Mouse (Mus musculus): ENCODE results near the gene Ddx6. TPM values are rescaled to one million over a fixed set of nuclear protein-coding genes. Genes with fewer than 3 reads are reported as not detected.
"Not testable (repeated sequence)": the region's sequence is repeated elsewhere in the genome, so short reads cannot be mapped to it uniquely, and the experiment has no call there.

Ddx6 gene
- polyA plus RNA-seq, 1 experiment from 2014 or later: 10.9 TPM

- Histone ChIP-seq H3K9me3 (replicated peaks) (no peaks in the 10 kb centered on the region), H3K4me2 (peak overlapping the region; percentile 72), H3K27ac (no peak overlapping the region), H3K4me1 (replicated peaks) (peaks cover 28% of the 10 kb centered on the region), H3K4me3 (peak overlapping the region; percentile 16), H3K36me3 (peaks cover 38% of the 10 kb centered on the region), H3K27me3 (no peaks in the 10 kb centered on the region), H3K9ac (no peak overlapping the region)
- WGBS: 36% methylated on average over 4 of the region's 4 CpGs
- ATAC-seq (replicated peaks; ENCODE audit: insufficient number of reproducible peaks, insufficient read depth, low FRiP score, low read depth): no peak
These were observed 2.6 kb downstream of the Ddx6 start for GRCm38 (mm10) chr9:44607306-44607705.

- no peaks in the 10 kb centered on the region for H3K27me3 ChIP-seq
- ATAC-seq (replicated peaks; ENCODE audit: insufficient number of reproducible peaks, insufficient read depth, low FRiP score, low read depth): no peak
- H3K4me2 ChIP-seq: no peak overlapping the region
- WGBS: 95% methylated on average over 25 of the region's 25 CpGs
- peaks cover 21% of the 10 kb centered on the region for H3K4me1 ChIP-seq (replicated peaks)
- H3K9ac ChIP-seq: no peak overlapping the region
- H3K27ac ChIP-seq: no peak overlapping the region
- H3K9me3 ChIP-seq (replicated peaks): no peaks in the 10 kb centered on the region
- no peak overlapping the region for H3K4me3 ChIP-seq
- H3K36me3 ChIP-seq: peaks cover 69% of the 10 kb centered on the region
These were observed 5.7 kb downstream of the Ddx6 start for GRCm38 (mm10) chr9:44610371-44610770.

DNA sequence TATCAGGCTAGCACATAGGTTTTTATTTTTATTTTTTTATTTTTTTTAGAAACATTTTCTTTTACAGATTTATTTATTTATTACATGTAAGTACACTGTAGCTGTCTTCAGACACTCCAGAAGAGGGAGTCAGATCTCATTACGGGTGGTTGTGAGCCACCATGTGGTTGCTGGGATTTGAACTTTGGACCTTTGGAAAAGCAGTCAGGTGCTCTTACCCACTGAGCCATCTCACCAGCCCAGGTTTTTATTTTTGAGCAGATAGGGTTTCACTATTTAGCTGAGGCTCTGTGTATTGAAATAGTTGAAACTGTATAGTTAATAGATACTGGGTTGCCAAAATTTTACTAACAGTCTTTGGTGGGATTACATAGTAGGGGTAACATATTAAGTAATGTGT, 8.4 kb downstream of the Ddx6 start:
- not testable (repeated sequence) for ATAC-seq (replicated peaks; ENCODE audit: insufficient number of reproducible peaks, insufficient read depth, low FRiP score, low read depth); H3K4me2 ChIP-seq; H3K4me1 ChIP-seq (replicated peaks); H3K9me3 ChIP-seq (replicated peaks); H3K27ac ChIP-seq; H3K9ac ChIP-seq; H3K4me3 ChIP-seq; H3K27me3 ChIP-seq
- 63% methylated on average over 1 of the region's 1 CpGs for WGBS
- peaks cover 88% of the 10 kb centered on the region for H3K36me3 ChIP-seq

DNA sequence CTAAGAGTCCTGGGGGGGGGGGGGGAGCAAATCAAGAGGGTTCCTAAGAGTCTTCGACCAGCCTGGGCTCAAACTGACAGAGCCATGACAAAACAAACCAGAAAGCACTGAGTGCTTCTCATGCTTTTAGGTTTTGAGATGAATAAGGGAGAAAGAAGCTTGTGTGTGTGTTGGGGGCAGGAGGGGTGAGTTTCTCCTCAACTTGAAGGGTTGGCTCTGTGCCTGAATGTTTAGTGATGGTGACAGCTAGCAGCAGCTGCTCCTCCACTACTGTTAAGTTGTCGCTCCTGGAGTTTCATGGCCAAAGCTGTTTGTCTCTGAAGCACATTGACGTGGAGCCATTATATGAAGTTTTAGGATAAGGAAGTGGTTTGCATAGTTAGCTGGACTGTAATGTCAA, 16.4 kb downstream of the Ddx6 start:
- no peak for ATAC-seq (replicated peaks; ENCODE audit: insufficient number of reproducible peaks, insufficient read depth, low FRiP score, low read depth)
- no peak overlapping the region for H3K27ac ChIP-seq
- no peaks in the 10 kb centered on the region for H3K27me3 ChIP-seq
- H3K9me3 ChIP-seq (replicated peaks): no peaks in the 10 kb centered on the region
- H3K36me3 ChIP-seq: peaks cover 82% of the 10 kb centered on the region
- no peak overlapping the region for H3K4me3 ChIP-seq
- H3K4me1 ChIP-seq (replicated peaks): peaks cover 10% of the 10 kb centered on the region
- 51% methylated on average over 3 of the region's 3 CpGs for WGBS
- no peak overlapping the region for H3K9ac ChIP-seq
- H3K4me2 ChIP-seq: no peak overlapping the region

DNA sequence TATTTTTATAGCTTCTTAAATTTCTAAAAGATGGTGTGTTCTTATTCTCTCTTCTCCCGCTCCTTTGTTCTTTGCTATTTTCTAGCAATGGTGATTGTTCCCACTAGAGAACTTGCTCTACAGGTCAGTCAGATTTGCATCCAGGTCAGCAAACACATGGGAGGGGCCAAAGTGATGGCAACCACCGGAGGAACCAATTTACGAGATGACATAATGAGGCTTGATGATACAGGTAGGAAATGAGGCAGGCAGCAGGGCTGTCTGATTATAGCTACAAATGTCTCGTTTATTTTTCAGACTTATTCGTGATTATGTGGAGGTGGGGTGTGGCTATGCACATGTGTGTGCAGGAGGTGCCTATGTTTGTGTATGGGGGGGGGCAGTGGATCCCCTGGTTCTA, 19.7 kb downstream of the Ddx6 start:
- Histone ChIP-seq H3K9ac (no peak overlapping the region), H3K4me2 (no peak overlapping the region), H3K4me1 (replicated peaks) (peaks cover 10% of the 10 kb centered on the region), H3K4me3 (no peak overlapping the region), H3K27me3 (no peaks in the 10 kb centered on the region), H3K9me3 (replicated peaks) (no peaks in the 10 kb centered on the region), H3K27ac (no peak overlapping the region), H3K36me3 (peaks cover 74% of the 10 kb centered on the region)
- WGBS: 81% methylated on average over 5 of the region's 5 CpGs
- ATAC-seq (replicated peaks; ENCODE audit: insufficient number of reproducible peaks, insufficient read depth, low FRiP score, low read depth): no peak

GRCm38 (mm10) chr9:44626268-44626667, 21.6 kb downstream of the Ddx6 start:
- no peak for ATAC-seq (replicated peaks; ENCODE audit: insufficient number of reproducible peaks, insufficient read depth, low FRiP score, low read depth)
- H3K9ac ChIP-seq: no peak overlapping the region

DNA sequence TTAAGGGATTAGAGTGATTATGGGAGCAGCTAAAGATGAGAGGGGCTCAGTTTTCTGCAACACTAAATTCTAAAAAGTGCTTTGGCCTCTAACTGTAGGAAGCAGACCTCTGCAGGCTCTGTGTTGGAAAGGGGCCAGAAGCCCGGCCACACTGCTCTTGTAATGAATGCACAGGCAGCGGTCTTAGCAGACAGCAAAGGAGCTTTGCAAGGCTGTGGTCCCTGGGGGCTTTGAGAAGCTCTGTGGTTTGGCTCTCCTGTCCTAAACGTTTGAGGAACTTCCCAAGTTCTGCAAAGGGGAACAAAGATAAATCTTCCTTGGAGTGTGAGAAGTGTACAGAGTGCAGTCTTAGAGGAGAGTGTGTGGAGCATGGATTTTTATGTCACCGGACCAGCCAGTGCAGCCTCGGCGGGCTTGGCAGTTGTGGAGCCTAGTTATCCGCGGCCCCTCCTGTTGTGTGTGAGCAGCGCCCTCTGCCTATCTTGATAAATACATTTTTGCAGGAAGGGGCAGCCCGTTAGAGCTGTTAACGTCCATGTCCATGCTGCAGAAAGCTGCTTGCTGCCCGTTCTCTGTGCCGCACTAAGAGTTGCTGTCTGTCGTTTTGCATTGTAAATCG, 33.0 kb downstream of the Ddx6 start:
- Histone ChIP-seq H3K9me3 (replicated peaks) (no peaks in the 10 kb centered on the region), H3K4me3 (no peak overlapping the region), H3K36me3 (peaks cover 59% of the 10 kb centered on the region), H3K27me3 (no peaks in the 10 kb centered on the region), H3K4me1 (replicated peaks) (peaks cover 5% of the 10 kb centered on the region; the same call in 1 of the 2 replicates), H3K27ac (no peak overlapping the region), H3K4me2 (no peak overlapping the region), H3K9ac (no peak overlapping the region)
- no peak for ATAC-seq (replicated peaks; ENCODE audit: insufficient number of reproducible peaks, insufficient read depth, low FRiP score, low read depth)
- 50% methylated on average over 15 of the region's 15 CpGs for WGBS

More at GRCm38 (mm10) chr9:44626268-44626667, 21.6 kb downstream of the Ddx6 start:
- no peaks in the 10 kb centered on the region for H3K27me3 ChIP-seq
- peaks cover 80% of the 10 kb centered on the region for H3K36me3 ChIP-seq
- H3K4me2 ChIP-seq: no peak overlapping the region
- 75% methylated on average over 5 of the region's 5 CpGs for WGBS
- H3K27ac ChIP-seq: no peak overlapping the region
- no peak overlapping the region for H3K4me3 ChIP-seq
- H3K4me1 ChIP-seq (replicated peaks): peaks cover 3% of the 10 kb centered on the region
- H3K9me3 ChIP-seq (replicated peaks): no peaks in the 10 kb centered on the region

- H3K27me3 ChIP-seq; H3K27ac ChIP-seq; H3K9ac ChIP-seq; H3K4me1 ChIP-seq (replicated peaks); H3K4me3 ChIP-seq; ATAC-seq (replicated peaks; ENCODE audit: insufficient number of reproducible peaks, insufficient read depth, low FRiP score, low read depth); H3K4me2 ChIP-seq; H3K9me3 ChIP-seq (replicated peaks): not testable (repeated sequence)
- peaks cover 49% of the 10 kb centered on the region for H3K36me3 ChIP-seq
- WGBS: 86% methylated on average over 9 of the region's 9 CpGs
These were observed 34.0 kb downstream of the Ddx6 start for GRCm38 (mm10) chr9:44638726-44639125.

GRCm38 (mm10) chr9:44640028-44640427, 35.3 kb downstream of the Ddx6 start:
- H3K27ac ChIP-seq; H3K9me3 ChIP-seq (replicated peaks); ATAC-seq (replicated peaks; ENCODE audit: insufficient number of reproducible peaks, insufficient read depth, low FRiP score, low read depth); H3K4me3 ChIP-seq; H3K27me3 ChIP-seq; H3K4me2 ChIP-seq; H3K9ac ChIP-seq; H3K4me1 ChIP-seq (replicated peaks): not testable (repeated sequence)
- WGBS: 56% methylated on average over 1 of the region's 1 CpGs
- H3K36me3 ChIP-seq: peaks cover 40% of the 10 kb centered on the region

- Histone ChIP-seq H3K36me3 (peaks cover 33% of the 10 kb centered on the region), H3K27me3 (no peaks in the 10 kb centered on the region), H3K9ac (no peak overlapping the region), H3K27ac (no peak overlapping the region), H3K4me1 (replicated peaks) (peaks cover 5% of the 10 kb centered on the region), H3K9me3 (replicated peaks) (no peaks in the 10 kb centered on the region), H3K4me2 (no peak overlapping the region), H3K4me3 (no peak overlapping the region)
- no peak for ATAC-seq (replicated peaks; ENCODE audit: insufficient number of reproducible peaks, insufficient read depth, low FRiP score, low read depth)
- WGBS: 86% methylated on average over 3 of the region's 3 CpGs
These were observed 36.1 kb downstream of the Ddx6 start for GRCm38 (mm10) chr9:44640646-44641357.

DNA sequence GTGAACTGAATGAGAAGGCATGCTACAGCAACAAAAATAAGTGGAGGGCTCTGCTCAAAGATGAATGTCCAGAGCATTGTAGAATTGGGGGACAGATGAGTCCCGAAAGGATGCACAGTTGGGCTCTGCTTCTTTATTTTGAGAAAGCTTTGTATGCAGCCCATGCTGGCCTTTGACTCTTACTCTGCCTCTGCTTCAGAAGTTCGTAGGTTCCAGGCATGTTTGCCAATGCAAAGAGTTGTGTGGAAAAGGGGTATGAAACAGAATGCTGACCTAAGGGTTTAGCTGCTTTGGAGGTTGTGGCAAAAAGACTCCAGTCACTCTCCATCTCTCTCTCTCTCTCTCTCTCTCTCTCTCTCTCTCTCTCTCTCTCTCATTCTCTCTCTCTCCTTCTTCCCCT, 36.9 kb downstream of the Ddx6 start:
- no peaks in the 10 kb centered on the region for H3K9me3 ChIP-seq (replicated peaks)
- peaks cover 25% of the 10 kb centered on the region for H3K36me3 ChIP-seq
- no peak for ATAC-seq (replicated peaks; ENCODE audit: insufficient number of reproducible peaks, insufficient read depth, low FRiP score, low read depth)
- no peak overlapping the region for H3K27ac ChIP-seq
- H3K27me3 ChIP-seq: no peaks in the 10 kb centered on the region
- no peak overlapping the region for H3K9ac ChIP-seq
- H3K4me1 ChIP-seq (replicated peaks): peaks cover 8% of the 10 kb centered on the region
- 93% methylated on average over 2 of the region's 2 CpGs for WGBS
- no peak overlapping the region for H3K4me3 ChIP-seq
- H3K4me2 ChIP-seq: no peak overlapping the region

DNA sequence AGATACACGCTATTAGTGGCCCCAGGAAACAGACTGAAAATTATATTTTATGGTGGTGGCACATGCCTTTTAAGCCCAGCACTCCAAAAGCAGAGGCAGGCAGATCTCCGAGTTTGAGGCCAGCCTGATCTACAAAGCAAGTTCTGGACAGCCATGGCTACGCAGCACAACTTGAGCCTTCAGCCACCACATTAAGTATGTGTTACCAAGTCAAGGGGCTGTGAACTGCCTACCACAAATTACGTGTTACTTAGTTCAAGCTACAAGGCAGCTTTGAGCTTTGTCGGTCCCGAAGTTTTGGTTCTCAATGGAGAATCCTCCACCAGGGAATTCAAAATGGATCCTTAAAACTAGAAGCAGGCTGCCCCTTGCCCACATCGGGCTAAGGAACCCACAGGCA, 38.4 kb downstream of the Ddx6 start:
- H3K4me3 ChIP-seq: no peak overlapping the region
- peaks cover 3% of the 10 kb centered on the region for H3K4me1 ChIP-seq (replicated peaks)
- no peak overlapping the region for H3K4me2 ChIP-seq
- 94% methylated on average over 7 of the region's 7 CpGs for WGBS
- H3K9me3 ChIP-seq (replicated peaks): no peaks in the 10 kb centered on the region
- H3K9ac ChIP-seq: no peak overlapping the region
- ATAC-seq (replicated peaks; ENCODE audit: insufficient number of reproducible peaks, insufficient read depth, low FRiP score, low read depth): no peak
- H3K36me3 ChIP-seq: peaks cover 12% of the 10 kb centered on the region
- no peaks in the 10 kb centered on the region for H3K27me3 ChIP-seq
- no peak overlapping the region for H3K27ac ChIP-seq
